Mouse (Mus musculus) kidney, postnatal 0 days (tissue): Measurements from ENCODE around the gene Cops3. TPM values are rescaled to one million over a fixed set of nuclear protein-coding genes. Genes with fewer than 3 reads are reported as not detected.
A peak's percentile ranks its signal among the peaks of the same experiment; 100 is the strongest.

Experiments
- ATAC-seq: fragments of 200-750 bp; cut with Nextera tagmentation; replicated peaks from 2 replicates; pipeline ENCODE4 v1.8.0; 2017; ENCODE audit warnings: low read depth, moderate number of reproducible peaks, moderate TSS enrichment, moderate library complexity; ENCODE audit not compliant: low FRiP score
- DNase-seq: peaks from one replicate; pipeline ENCODE4 v3.0.0-alpha.2; 2016; ENCODE audit warnings: low spot score
- H3K27ac ChIP-seq: fragments of 300-500 bp; sonication (generic); 2 replicates; pipeline ENCODE4 v1.5.1; 2014; ENCODE audit warnings: mild to moderate bottlenecking
- H3K27me3 ChIP-seq: fragments of 300-500 bp; sonication (generic); 2 replicates; pipeline ENCODE4 v1.6.1; 2014; ENCODE audit warnings: low read length, mixed read lengths; ENCODE audit not compliant: insufficient read depth
- H3K36me3 ChIP-seq: fragments of 300-500 bp; sonication (generic); 2 replicates; pipeline ENCODE4 v1.6.1; 2014; ENCODE audit warnings: low read length, mixed read lengths; ENCODE audit not compliant: insufficient read depth
- H3K4me1 ChIP-seq: fragments of 300-500 bp; sonication (generic); replicated peaks from 2 replicates; pipeline ENCODE4 v1.6.1; 2014; ENCODE audit warnings: antibody characterized with exemption, low read length, mixed read lengths; ENCODE audit not compliant: insufficient read depth
- H3K4me2 ChIP-seq: fragments of 300-500 bp; sonication (generic); 2 replicates; pipeline ENCODE4 v1.6.1; 2014; ENCODE audit warnings: mild to moderate bottlenecking, low read length, moderate library complexity, mixed read lengths
- H3K4me3 ChIP-seq: fragments of 300-500 bp; sonication (generic); replicated peaks from 2 replicates; pipeline ENCODE4 v1.5.1; 2014; ENCODE audit warnings: low read depth, low read length
- H3K9ac ChIP-seq: fragments of 300-500 bp; sonication (generic); 2 replicates; pipeline ENCODE4 v1.6.1; 2014; ENCODE audit warnings: low read depth, low read length
- H3K9me3 ChIP-seq: fragments of 300-500 bp; sonication (generic); replicated peaks from 2 replicates; pipeline ENCODE4 v1.6.1; 2016; ENCODE audit warnings: low read length, inconsistent platforms, mixed read lengths
- CTCF ChIP-seq: IDR thresholded peaks from 2 replicates; pipeline ENCODE4 v1.5.1; 2016; ENCODE audit warnings: antibody characterized with exemption, low read depth, mild to moderate bottlenecking, moderate library complexity
- WGBS: fragments of 180-500 bp; shearing (Covaris S2); extraction: QIAGEN DNeasy Blood & Tissue Kit; methylation state at CpG from one replicate; pipeline ENCODE4 v1.1.7; 2014; 5-methylcytosine and 5-hydroxymethylcytosine counted together
- polyA plus RNA-seq: library from polyadenylated mRNA; unstranded; fragments of >200 nt; fragmentation: Nextera tagmentation; extraction: Ambion mirVana; gene quantifications from 2 replicates; pipeline ENCODE4 v1.2.1, GENCODE M21; 2015

Gene Cops3
- polyA plus RNA-seq, 1 experiment from 2014 or later: 144 TPM

GRCm38 (mm10) chr11:59864316-59864715 lies 24.7 kb upstream of the Cops3 start:
- 86% methylated on average over 6 of the region's 6 CpGs for WGBS
- Histone ChIP-seq H3K4me3 (no peak overlapping the region), H3K36me3 (0 out of 2 replicates have a peak, but pooled peaks cover 6% of the 10 kb centered on the region), H3K9ac (no peak overlapping the region), H3K4me2 (no peak overlapping the region), H3K27ac (no peak overlapping the region), H3K27me3 (no peaks in the 10 kb centered on the region), H3K9me3 (no peaks in the 10 kb centered on the region), H3K4me1 (no peaks in the 10 kb centered on the region)
- ATAC-seq: no peak
- no peak for DNase-seq
- no peak for TF ChIP-seq CTCF

- no peaks in the 10 kb centered on the region for H3K4me1 ChIP-seq
- H3K36me3 ChIP-seq: 0 out of 2 replicates have a peak, but pooled peaks cover 3% of the 10 kb centered on the region
- no peak for ATAC-seq
- H3K4me2 ChIP-seq: no peak overlapping the region
- DNase-seq: no peak
- no peak for TF ChIP-seq CTCF
- no peak overlapping the region for H3K27ac ChIP-seq
- no peaks in the 10 kb centered on the region for H3K27me3 ChIP-seq
- no peak overlapping the region for H3K9ac ChIP-seq
- H3K9me3 ChIP-seq: no peaks in the 10 kb centered on the region
- 74% methylated on average over 11 of the region's 11 CpGs for WGBS
- no peak overlapping the region for H3K4me3 ChIP-seq
Observed at GRCm38 (mm10) chr11:59860467-59860866, 20.8 kb upstream of the Cops3 start.

- Histone ChIP-seq H3K9ac (no peak overlapping the region), H3K9me3 (no peaks in the 10 kb centered on the region), H3K36me3 (no peaks in the 10 kb centered on the region; the same call in 1 of the 2 replicates), H3K4me1 (0 out of 2 replicates have a peak, but pooled peaks cover 6% of the 10 kb centered on the region), H3K27ac (no peak overlapping the region), H3K27me3 (no peaks in the 10 kb centered on the region), H3K4me2 (no peak overlapping the region), H3K4me3 (no peak overlapping the region)
- 66% methylated on average over 3 of the region's 3 CpGs for WGBS
- DNase-seq (no peak), ATAC-seq (no peak)
- TF ChIP-seq CTCF: no peak
Observed at GRCm38 (mm10) chr11:59852865-59853264, 13.2 kb upstream of the Cops3 start.

- TF ChIP-seq CTCF: no peak; the same call in 1 of the 2 replicates
- peak overlapping the region; percentile 78 for H3K4me2 ChIP-seq
- H3K9me3 ChIP-seq: no peaks in the 10 kb centered on the region
- no peaks in the 10 kb centered on the region for H3K27me3 ChIP-seq
- WGBS: under 1% methylated on average over 66 of the region's 69 CpGs
- H3K9ac ChIP-seq: peak overlapping the region; percentile 91
- 0 out of 2 replicates have a peak, but pooled peaks cover 6% of the 10 kb centered on the region for H3K4me1 ChIP-seq
- ATAC-seq (peak; percentile 81), DNase-seq (peak; percentile 83)
- no peaks in the 10 kb centered on the region; the same call in 1 of the 2 replicates for H3K36me3 ChIP-seq
- H3K27ac ChIP-seq: peak overlapping the region; percentile 90
- peak overlapping the region; percentile 88 for H3K4me3 ChIP-seq
Observed at GRCm38 (mm10) chr11:59847891-59848884, 8.6 kb upstream of the Cops3 start.

- Histone ChIP-seq H3K36me3 (no peaks in the 10 kb centered on the region; the same call in 1 of the 2 replicates), H3K4me1 (0 out of 2 replicates have a peak, but pooled peaks cover 6% of the 10 kb centered on the region), H3K4me2 (no peak overlapping the region), H3K9ac (no peak overlapping the region), H3K4me3 (peak overlapping the region; percentile 88; the same call in 1 of the 2 replicates), H3K9me3 (no peaks in the 10 kb centered on the region), H3K27me3 (no peaks in the 10 kb centered on the region), H3K27ac (no peak overlapping the region)
- TF ChIP-seq CTCF: peak; percentile 74
- ATAC-seq (no peak), DNase-seq (peak; percentile 72)
- WGBS: 11% methylated on average over 2 of the region's 2 CpGs
Observed at GRCm38 (mm10) chr11:59847131-59847530, 7.5 kb upstream of the Cops3 start.

- DNase-seq: no peak
- H3K4me3 ChIP-seq: no peak overlapping the region
- H3K4me2 ChIP-seq: no peak overlapping the region
- no peak for ATAC-seq
- no peaks in the 10 kb centered on the region; the same call in 1 of the 2 replicates for H3K36me3 ChIP-seq
- 0 out of 2 replicates have a peak, but pooled peaks cover 6% of the 10 kb centered on the region for H3K4me1 ChIP-seq
- H3K9me3 ChIP-seq: no peaks in the 10 kb centered on the region
- H3K27me3 ChIP-seq: no peaks in the 10 kb centered on the region
- WGBS: 98% methylated on average over 11 of the region's 11 CpGs
- H3K9ac ChIP-seq: no peak overlapping the region
- TF ChIP-seq CTCF: no peak
- no peak overlapping the region for H3K27ac ChIP-seq
Observed at GRCm38 (mm10) chr11:59846311-59846710, 6.7 kb upstream of the Cops3 start.
